Mouse (Mus musculus): Measurements from ENCODE around the gene Slc25a21. TPM values are rescaled to one million over a fixed set of nuclear protein-coding genes. Genes with fewer than 3 reads are reported as not detected.

Gene Slc25a21
- polyA plus RNA-seq, 1 experiment from 2014 or later = 2.3 TPM

- H3K4me3 ChIP-seq (ENCODE audit: low read depth, low read length) = no peak overlapping the region
- under 1% methylated on average over 44 of the region's 44 CpGs for WGBS
These were observed 497.1 kb downstream of the Slc25a21 start for GRCm38 (mm10) chr12:56699915-56700900.

GRCm38 (mm10) chr12:56699351-56699750 is 497.9 kb downstream of the Slc25a21 start:
- 1% methylated on average over 3 of the region's 3 CpGs for WGBS
- no peak overlapping the region for H3K27ac ChIP-seq (ENCODE audit: low read depth, low read length)
- no peaks in the 10 kb centered on the region for H3K9me3 ChIP-seq (ENCODE audit: control insufficient read depth, low read length)
- H3K27me3 ChIP-seq (ENCODE audit: control insufficient read depth, insufficient read depth, low read length) = peaks cover 76% of the 10 kb centered on the region
- H3K4me2 ChIP-seq (ENCODE audit: low read depth, low read length, severe bottlenecking) = no peak overlapping the region
- no peak overlapping the region for H3K4me3 ChIP-seq (ENCODE audit: low read depth, low read length)
- peaks cover 7% of the 10 kb centered on the region for H3K4me1 ChIP-seq (replicated peaks; ENCODE audit: control insufficient read depth, insufficient read depth, low read length)
- ATAC-seq (replicated peaks; ENCODE audit: low FRiP score) = no peak
- H3K36me3 ChIP-seq (ENCODE audit: control insufficient read depth, insufficient read depth, low read length) = no peaks in the 10 kb centered on the region
- H3K9ac ChIP-seq (ENCODE audit: low read length) = no peak overlapping the region
- no peak for DNase-seq (ENCODE audit: low spot score)

More at GRCm38 (mm10) chr12:56699915-56700900, 497.1 kb downstream of the Slc25a21 start:
- H3K9ac ChIP-seq (ENCODE audit: low read length) = no peak overlapping the region
- no peak overlapping the region for H3K4me2 ChIP-seq (ENCODE audit: low read depth, low read length, severe bottlenecking)
- H3K36me3 ChIP-seq (ENCODE audit: control insufficient read depth, insufficient read depth, low read length) = no peaks in the 10 kb centered on the region
- peaks cover 7% of the 10 kb centered on the region for H3K4me1 ChIP-seq (replicated peaks; ENCODE audit: control insufficient read depth, insufficient read depth, low read length)
- ATAC-seq (replicated peaks; ENCODE audit: low FRiP score) = 0 out of 2 replicates have a peak, but pooled peaks have one; percentile 15
- peak; percentile 65 for DNase-seq (ENCODE audit: low spot score)
- no peaks in the 10 kb centered on the region for H3K9me3 ChIP-seq (ENCODE audit: control insufficient read depth, low read length)
- H3K27ac ChIP-seq (ENCODE audit: low read depth, low read length) = no peak overlapping the region
- H3K27me3 ChIP-seq (ENCODE audit: control insufficient read depth, insufficient read depth, low read length) = peaks cover 75% of the 10 kb centered on the region

- H3K4me2 ChIP-seq (ENCODE audit: low read depth, low read length, severe bottlenecking) = no peak overlapping the region
- H3K4me3 ChIP-seq (ENCODE audit: low read depth, low read length) = no peak overlapping the region
- no peak overlapping the region for H3K9ac ChIP-seq (ENCODE audit: low read length)
- H3K9me3 ChIP-seq (ENCODE audit: control insufficient read depth, low read length) = no peaks in the 10 kb centered on the region
- no peaks in the 10 kb centered on the region for H3K36me3 ChIP-seq (ENCODE audit: control insufficient read depth, insufficient read depth, low read length)
- H3K27ac ChIP-seq (ENCODE audit: low read depth, low read length) = no peak overlapping the region
- DNase-seq (ENCODE audit: low spot score) (no peak), ATAC-seq (replicated peaks; ENCODE audit: low FRiP score) (no peak)
- H3K27me3 ChIP-seq (ENCODE audit: control insufficient read depth, insufficient read depth, low read length) = peaks cover 84% of the 10 kb centered on the region
- peaks cover 7% of the 10 kb centered on the region for H3K4me1 ChIP-seq (replicated peaks; ENCODE audit: control insufficient read depth, insufficient read depth, low read length)
- 2% methylated on average over 8 of the region's 8 CpGs for WGBS
These were observed 498.9 kb downstream of the Slc25a21 start for GRCm38 (mm10) chr12:56698191-56698980.

- Histone ChIP-seq H3K9me3 (ENCODE audit: control insufficient read depth, low read length) (no peaks in the 10 kb centered on the region), H3K4me1 (replicated peaks; ENCODE audit: control insufficient read depth, insufficient read depth, low read length) (peaks cover 7% of the 10 kb centered on the region), H3K4me3 (ENCODE audit: low read depth, low read length) (no peak overlapping the region), H3K27ac (ENCODE audit: low read depth, low read length) (no peak overlapping the region), H3K9ac (ENCODE audit: low read length) (no peak overlapping the region), H3K27me3 (ENCODE audit: control insufficient read depth, insufficient read depth, low read length) (peaks cover 89% of the 10 kb centered on the region), H3K36me3 (ENCODE audit: control insufficient read depth, insufficient read depth, low read length) (no peaks in the 10 kb centered on the region), H3K4me2 (ENCODE audit: low read depth, low read length, severe bottlenecking) (no peak overlapping the region)
- DNase-seq (ENCODE audit: low spot score) (no peak), ATAC-seq (replicated peaks; ENCODE audit: low FRiP score) (no peak)
- WGBS = 2% methylated on average over 12 of the region's 12 CpGs
These were observed 499.5 kb downstream of the Slc25a21 start for GRCm38 (mm10) chr12:56697785-56698184.

- H3K4me1 ChIP-seq (replicated peaks; ENCODE audit: control insufficient read depth, insufficient read depth, low read length) = peaks cover 7% of the 10 kb centered on the region
- H3K4me3 ChIP-seq (ENCODE audit: low read depth, low read length) = no peak overlapping the region; the same call in 1 of the 2 replicates
- H3K27ac ChIP-seq (ENCODE audit: low read depth, low read length) = no peak overlapping the region
- WGBS = under 1% methylated on average over 36 of the region's 36 CpGs
- ATAC-seq (replicated peaks; ENCODE audit: low FRiP score) (no peak), DNase-seq (ENCODE audit: low spot score) (peak; percentile 69)
- peak overlapping the region; percentile 26; the same call in 1 of the 2 replicates for H3K4me2 ChIP-seq (ENCODE audit: low read depth, low read length, severe bottlenecking)
- peaks cover 89% of the 10 kb centered on the region for H3K27me3 ChIP-seq (ENCODE audit: control insufficient read depth, insufficient read depth, low read length)
- no peak overlapping the region for H3K9ac ChIP-seq (ENCODE audit: low read length)
- no peaks in the 10 kb centered on the region for H3K9me3 ChIP-seq (ENCODE audit: control insufficient read depth, low read length)
- no peaks in the 10 kb centered on the region for H3K36me3 ChIP-seq (ENCODE audit: control insufficient read depth, insufficient read depth, low read length)
These were observed 500.1 kb downstream of the Slc25a21 start for GRCm38 (mm10) chr12:56697011-56697740.

GRCm38 (mm10) chr12:56696174-56697010 is 500.9 kb downstream of the Slc25a21 start:
- Histone ChIP-seq H3K9ac (ENCODE audit: low read length) (no peak overlapping the region), H3K9me3 (ENCODE audit: control insufficient read depth, low read length) (no peaks in the 10 kb centered on the region), H3K4me1 (replicated peaks; ENCODE audit: control insufficient read depth, insufficient read depth, low read length) (peaks cover 7% of the 10 kb centered on the region), H3K27ac (ENCODE audit: low read depth, low read length) (no peak overlapping the region), H3K36me3 (ENCODE audit: control insufficient read depth, insufficient read depth, low read length) (no peaks in the 10 kb centered on the region), H3K4me2 (ENCODE audit: low read depth, low read length, severe bottlenecking) (peak overlapping the region; percentile 44; the same call in 1 of the 2 replicates), H3K4me3 (ENCODE audit: low read depth, low read length) (peak overlapping the region; percentile 15; the same call in 1 of the 2 replicates), H3K27me3 (ENCODE audit: control insufficient read depth, insufficient read depth, low read length) (peaks cover 92% of the 10 kb centered on the region)
- ATAC-seq (replicated peaks; ENCODE audit: low FRiP score) = no peak
- under 1% methylated on average over 57 of the region's 57 CpGs for WGBS
- DNase-seq (ENCODE audit: low spot score) = peak; percentile 72

GRCm38 (mm10) chr12:56695358-56696173 is 501.7 kb downstream of the Slc25a21 start:
- Histone ChIP-seq H3K27ac (ENCODE audit: low read depth, low read length) (no peak overlapping the region), H3K4me1 (replicated peaks; ENCODE audit: control insufficient read depth, insufficient read depth, low read length) (peaks cover 7% of the 10 kb centered on the region), H3K9ac (ENCODE audit: low read length) (no peak overlapping the region), H3K27me3 (ENCODE audit: control insufficient read depth, insufficient read depth, low read length) (peaks cover 95% of the 10 kb centered on the region), H3K4me3 (ENCODE audit: low read depth, low read length) (peak overlapping the region; percentile 19; the same call in 1 of the 2 replicates), H3K4me2 (ENCODE audit: low read depth, low read length, severe bottlenecking) (peak overlapping the region; percentile 44), H3K36me3 (ENCODE audit: control insufficient read depth, insufficient read depth, low read length) (no peaks in the 10 kb centered on the region), H3K9me3 (ENCODE audit: control insufficient read depth, low read length) (no peaks in the 10 kb centered on the region)
- DNase-seq (ENCODE audit: low spot score) (peak; percentile 92), ATAC-seq (replicated peaks; ENCODE audit: low FRiP score) (peak; percentile 97)
- under 1% methylated on average over 41 of the region's 41 CpGs for WGBS
